8 mouse cellular contexts compared by ENCODE assay signal in genomic region chr6:114643716-114644115, GRCm38 (mm10). TPM values are rescaled to one million over a fixed set of nuclear protein-coding genes. Genes with fewer than 3 reads are reported as not detected.
A peak's percentile ranks its signal among the peaks of the same experiment; 100 is the strongest.
DNase-seq lines count a peak whose midpoint lies in the region; ATAC-seq and TF ChIP-seq lines count a peak whose summit lies in the region.

No protein-coding gene starts in this region.

- peak overlapping the region; percentile 85 for H3K4me2 ChIP-seq in lung, embryonic 15.5 days
- peak overlapping the region; percentile 91 for H3K4me2 ChIP-seq in embryonic facial prominence, embryonic 13.5 days
- H3K4me2 ChIP-seq in intestine, postnatal 0 days (replicated peaks; ENCODE audit: low read depth) = peak overlapping the region; percentile 86
- H3K4me2 ChIP-seq in neural tube, embryonic 15.5 days = peak overlapping the region; percentile 91

- H3K36me3 ChIP-seq in lung, embryonic 15.5 days = no peaks in the 10 kb centered on the region
- H3K36me3 ChIP-seq in embryonic facial prominence, embryonic 13.5 days = no peaks in the 10 kb centered on the region
- no peaks in the 10 kb centered on the region for H3K36me3 ChIP-seq in intestine, postnatal 0 days (ENCODE audit: control insufficient read depth, insufficient read depth)
- no peaks in the 10 kb centered on the region for H3K36me3 ChIP-seq in neural tube, embryonic 15.5 days

- no peaks in the 10 kb centered on the region for H3K27me3 ChIP-seq in lung, embryonic 15.5 days
- no peaks in the 10 kb centered on the region for H3K27me3 ChIP-seq in embryonic facial prominence, embryonic 13.5 days
- H3K27me3 ChIP-seq in intestine, postnatal 0 days (replicated peaks; ENCODE audit: control insufficient read depth, insufficient read depth, low read length) = no peaks in the 10 kb centered on the region
- peaks cover 2% of the 10 kb centered on the region; the same call in 1 of the 2 replicates for H3K27me3 ChIP-seq in neural tube, embryonic 15.5 days (replicated peaks)

- H3K4me3 ChIP-seq in lung, embryonic 15.5 days = peak overlapping the region; percentile 77
- peak overlapping the region; percentile 82 for H3K4me3 ChIP-seq in embryonic facial prominence, embryonic 13.5 days
- H3K4me3 ChIP-seq in intestine, postnatal 0 days (ENCODE audit: low read depth, low read length) = peak overlapping the region; percentile 82
- peak overlapping the region; percentile 80 for H3K4me3 ChIP-seq in neural tube, embryonic 15.5 days (replicated peaks)

- no peak for TF ChIP-seq CTCF in intestine, postnatal 0 days (IDR thresholded peaks at IDR 0.05; ENCODE audit: low read depth)

- ATAC-seq in lung, embryonic 15.5 days (ENCODE audit: borderline replicate concordance, extremely low read depth, low FRiP score, low TSS enrichment) = no peak
- ATAC-seq in embryonic facial prominence, embryonic 13.5 days (ENCODE audit: insufficient number of reproducible peaks, insufficient read depth, low FRiP score, low TSS enrichment, low read depth) = no peak
- no peak for ATAC-seq in intestine, postnatal 0 days
- ATAC-seq in neural tube, embryonic 15.5 days (ENCODE audit: low FRiP score) = no peak
- ATAC-seq in monocyte, adult 5-6 weeks (replicated peaks; ENCODE audit: insufficient number of reproducible peaks, low FRiP score, low TSS enrichment, poor library complexity, severe bottlenecking) = no peak

- no peaks in the 10 kb centered on the region for H3K9me3 ChIP-seq in lung, embryonic 15.5 days
- H3K9me3 ChIP-seq in embryonic facial prominence, embryonic 13.5 days = no peaks in the 10 kb centered on the region
- no peaks in the 10 kb centered on the region for H3K9me3 ChIP-seq in intestine, postnatal 0 days (ENCODE audit: control insufficient read depth)
- no peaks in the 10 kb centered on the region for H3K9me3 ChIP-seq in neural tube, embryonic 15.5 days (replicated peaks)

- WGBS in lung, embryonic 15.5 days = 39% methylated on average over 8 of the region's 8 CpGs
- 37% methylated on average over 8 of the region's 8 CpGs for WGBS in embryonic facial prominence, embryonic 13.5 days
- 46% methylated on average over 8 of the region's 8 CpGs for WGBS in intestine, postnatal 0 days
- WGBS in neural tube, embryonic 15.5 days = 53% methylated on average over 8 of the region's 8 CpGs

- no peak overlapping the region for H3K27ac ChIP-seq in lung, embryonic 15.5 days
- no peak overlapping the region for H3K27ac ChIP-seq in embryonic facial prominence, embryonic 13.5 days
- H3K27ac ChIP-seq in intestine, postnatal 0 days (ENCODE audit: low read depth, low read length) = no peak overlapping the region
- H3K27ac ChIP-seq in neural tube, embryonic 15.5 days (replicated peaks) = no peak overlapping the region

- peaks cover 9% of the 10 kb centered on the region; the same call in 1 of the 2 replicates for H3K4me1 ChIP-seq in lung, embryonic 15.5 days
- H3K4me1 ChIP-seq in embryonic facial prominence, embryonic 13.5 days = peaks cover 7% of the 10 kb centered on the region
- H3K4me1 ChIP-seq in intestine, postnatal 0 days (replicated peaks; ENCODE audit: control insufficient read depth, insufficient read depth, low read length) = no peaks in the 10 kb centered on the region
- H3K4me1 ChIP-seq in neural tube, embryonic 15.5 days = peaks cover 11% of the 10 kb centered on the region

- no peak for DNase-seq in lung, postnatal 10 days
- DNase-seq in adrenal gland, postnatal 10 days = no peak
- no peak for DNase-seq in right cerebral cortex, postnatal 25 days

- peak overlapping the region; percentile 57 for H3K9ac ChIP-seq in lung, embryonic 15.5 days
- H3K9ac ChIP-seq in embryonic facial prominence, embryonic 13.5 days = peak overlapping the region; percentile 81
- peak overlapping the region; percentile 81 for H3K9ac ChIP-seq in intestine, postnatal 0 days (ENCODE audit: low read depth, low read length)
- peak overlapping the region; percentile 63 for H3K9ac ChIP-seq in neural tube, embryonic 15.5 days (replicated peaks)

RNA-seq across cellular contexts. Expression of gene Atg7, which starts 0.8 kb away (rescaled TPM):
- polyA plus RNA-seq in lung, embryonic 15.5 days (2015; fragmentation: Nextera tagmentation; extraction: Ambion mirVana) = 21.5 and 22.6 TPM in 2 replicates
- polyA plus RNA-seq in embryonic facial prominence, embryonic 13.5 days (2015; fragmentation: Nextera tagmentation; extraction: Ambion mirVana) = 19.7 and 22.1 TPM in 2 replicates
- 12.4 TPM in 2 replicates for polyA plus RNA-seq in intestine, postnatal 0 days (2015; fragmentation: Nextera tagmentation; extraction: Ambion mirVana)
- polyA plus RNA-seq in neural tube, embryonic 15.5 days (2015; fragmentation: Nextera tagmentation; extraction: Ambion mirVana) = 16.8 and 19.4 TPM in 2 replicates
- 10 to 100 TPM; 22.4 to 27.5 TPM for total RNA-seq in adrenal gland, postnatal 10 days (2021)
- 31.0 to 54.5 TPM (median 50.1 TPM) in 3 replicates for total RNA-seq in monocyte, adult 5-6 weeks (2017)
